Mouse (Mus musculus) erythroblast, embryonic 14.5 days (primary cell): ENCODE results near the gene Slc24a3.

Experiments used
- GATA1 ChIP-seq: IDR thresholded peaks from 2 replicates; pipeline ENCODE4 v1.6.1; 2012; ENCODE audit warnings: low read length, inconsistent platforms, mixed read lengths
- TAL1 ChIP-seq: IDR thresholded peaks from 3 replicates; pipeline ENCODE4 v1.6.1; 2012; ENCODE audit warnings: low read length, inconsistent platforms, mixed read lengths

GRCm38 (mm10) chr2:145226100-145226499, 58.5 kb downstream of the Slc24a3 start:
- TF ChIP-seq TAL1 = no peak
- TF ChIP-seq GATA1 = no peak
